Mouse (Mus musculus): ENCODE results near the gene Sephs1. TPM values are rescaled to one million over a fixed set of nuclear protein-coding genes. Genes with fewer than 3 reads are reported as not detected.

Gene Sephs1
- total RNA-seq (2023) = 28.3 TPM

GRCm38 (mm10) chr2:4881350-4882248 lies at the start of gene Sephs1:
TSS of gene Sephs1 (plus strand) at chr2:4881564.

GRCm38 (mm10) chr2:4918860-4919739 lies 37.7 kb downstream of the Sephs1 start, which contains the start of gene Phyh:
TSS of gene Phyh (plus strand) at chr2:4919019.

Other genes with a start within 250 kb of the Sephs1 start
- 55.7 TPM for gene Prpf18, start 229.5 kb upstream of the Sephs1 start, total RNA-seq (2023)
- gene Bend7, start 163.7 kb upstream of the Sephs1 start, total RNA-seq (2023) = 0.23 TPM
- gene Phyh, start 37.5 kb downstream of the Sephs1 start, total RNA-seq (2023) = 26.3 TPM
- gene Ucma, start 94.6 kb downstream of the Sephs1 start, total RNA-seq (2023) = not detected
- 0.64 TPM for gene Mcm10, start 131.2 kb downstream of the Sephs1 start, total RNA-seq (2023)
- 2.6 TPM for gene Optn, start 182.5 kb downstream of the Sephs1 start, total RNA-seq (2023)